Mouse (Mus musculus) forebrain, embryonic 13.5 days (tissue): ENCODE measurements around the gene Tenm4. TPM values are rescaled to one million over a fixed set of nuclear protein-coding genes. Genes with fewer than 3 reads are reported as not detected.
A peak's percentile ranks its signal among the peaks of the same experiment; 100 is the strongest.

Experiments
- ATAC-seq: fragments of 200-750 bp; cut with Nextera tagmentation; 2 replicates; pipeline ENCODE4 v1.8.0; 2017
- H3K27ac ChIP-seq: fragments of 300-500 bp; sonication (generic); 2 replicates; pipeline ENCODE4 v1.5.1; 2015; ENCODE audit warnings: inconsistent platforms, mild to moderate bottlenecking, moderate library complexity
- H3K27me3 ChIP-seq: fragments of 300-500 bp; sonication (generic); 2 replicates; pipeline ENCODE4 v1.6.1; 2015; ENCODE audit warnings: mild to moderate bottlenecking, inconsistent platforms
- H3K36me3 ChIP-seq: fragments of 300-500 bp; sonication (generic); 2 replicates; pipeline ENCODE4 v1.6.1; 2015; ENCODE audit warnings: mild to moderate bottlenecking, inconsistent platforms; ENCODE audit not compliant: poor library complexity, severe bottlenecking
- H3K4me1 ChIP-seq: fragments of 300-500 bp; sonication (generic); 2 replicates; pipeline ENCODE4 v1.6.1; 2015; ENCODE audit warnings: inconsistent platforms
- H3K4me2 ChIP-seq: fragments of 300-500 bp; sonication (generic); 2 replicates; pipeline ENCODE4 v1.6.1; 2015; ENCODE audit warnings: inconsistent platforms, mild to moderate bottlenecking, moderate library complexity
- H3K4me3 ChIP-seq: fragments of 300-500 bp; sonication (generic); 2 replicates; pipeline ENCODE4 v1.5.1; 2015; ENCODE audit warnings: mild to moderate bottlenecking, inconsistent platforms
- H3K9ac ChIP-seq: fragments of 300-500 bp; sonication (generic); 2 replicates; pipeline ENCODE4 v1.6.1; 2015; ENCODE audit warnings: mild to moderate bottlenecking, inconsistent platforms
- H3K9me3 ChIP-seq: fragments of 300-500 bp; sonication (generic); replicated peaks from 2 replicates; pipeline ENCODE4 v1.6.1; 2016; ENCODE audit warnings: inconsistent platforms
- WGBS: fragments of 180-500 bp; shearing (Covaris S2); methylation state at CpG from one replicate; pipeline ENCODE4 v1.1.7; 2015; 5-methylcytosine and 5-hydroxymethylcytosine counted together
- polyA plus RNA-seq: library from polyadenylated mRNA; unstranded; fragments of >200 nt; fragmentation: Nextera tagmentation; extraction: Ambion mirVana; gene quantifications from 2 replicates; pipeline ENCODE4 v1.2.1, GENCODE M21; 2015

The Tenm4 gene
- polyA plus RNA-seq, 1 experiment from 2014 or later, result 73.6 TPM

DNA sequence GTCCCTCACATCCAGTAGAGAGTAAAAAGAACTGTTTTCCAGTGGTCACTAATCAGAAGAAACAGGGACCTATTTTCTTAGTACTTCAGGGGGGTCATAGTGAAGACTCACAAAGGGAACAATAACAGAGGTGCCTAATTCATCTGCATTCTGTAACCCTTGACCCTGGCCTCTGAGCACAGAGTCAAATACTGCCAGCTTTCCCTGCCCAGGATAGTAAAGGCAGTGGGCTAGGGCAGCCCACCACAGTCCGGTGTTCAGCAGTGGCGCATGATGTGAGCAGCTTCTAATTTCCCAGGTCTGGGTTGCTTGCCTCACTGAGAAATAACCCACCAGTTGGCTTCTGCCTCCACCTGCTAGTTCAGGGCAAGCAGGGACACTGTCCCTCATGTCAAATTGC lies 221.6 kb downstream of the Tenm4 start:
- 46% methylated on average over 2 of the region's 2 CpGs for WGBS
- ATAC-seq, result no peak
- no peak overlapping the region for H3K9ac ChIP-seq
- H3K4me2 ChIP-seq, result no peak overlapping the region
- H3K27ac ChIP-seq, result no peak overlapping the region
- no peaks in the 10 kb centered on the region for H3K9me3 ChIP-seq
- peaks cover 34% of the 10 kb centered on the region for H3K4me1 ChIP-seq
- H3K36me3 ChIP-seq, result no peaks in the 10 kb centered on the region
- peaks cover 3% of the 10 kb centered on the region; the same call in 1 of the 2 replicates for H3K27me3 ChIP-seq
- H3K4me3 ChIP-seq, result no peak overlapping the region

DNA sequence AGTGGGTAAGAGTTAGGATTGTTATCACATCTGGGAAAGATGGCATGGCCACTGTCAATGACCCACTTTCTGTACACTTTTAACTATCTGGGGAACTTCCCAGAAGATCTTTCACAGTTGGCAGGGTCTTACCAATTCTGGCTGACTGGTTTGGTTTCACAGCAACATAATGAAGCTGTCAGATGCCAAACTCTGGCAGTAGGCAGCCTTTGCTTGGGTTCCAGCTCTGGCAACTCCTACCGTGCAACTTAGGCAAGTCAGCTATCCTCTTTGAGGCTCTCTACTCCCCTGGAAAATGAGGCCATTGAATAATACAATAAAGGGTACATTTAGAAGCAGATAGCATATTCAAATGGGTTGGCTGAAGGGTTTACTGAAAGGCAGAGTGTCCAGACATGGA lies 226.9 kb downstream of the Tenm4 start:
- WGBS, result 16% methylated on average over 1 of the region's 1 CpGs
- no peaks in the 10 kb centered on the region for H3K9me3 ChIP-seq
- H3K27me3 ChIP-seq, result no peaks in the 10 kb centered on the region
- H3K36me3 ChIP-seq, result no peaks in the 10 kb centered on the region
- no peak overlapping the region for H3K4me3 ChIP-seq
- peak; percentile 52; the same call in 1 of the 2 replicates for ATAC-seq
- no peak overlapping the region for H3K4me2 ChIP-seq
- H3K27ac ChIP-seq, result no peak overlapping the region
- H3K9ac ChIP-seq, result no peak overlapping the region
- H3K4me1 ChIP-seq, result peaks cover 35% of the 10 kb centered on the region

DNA sequence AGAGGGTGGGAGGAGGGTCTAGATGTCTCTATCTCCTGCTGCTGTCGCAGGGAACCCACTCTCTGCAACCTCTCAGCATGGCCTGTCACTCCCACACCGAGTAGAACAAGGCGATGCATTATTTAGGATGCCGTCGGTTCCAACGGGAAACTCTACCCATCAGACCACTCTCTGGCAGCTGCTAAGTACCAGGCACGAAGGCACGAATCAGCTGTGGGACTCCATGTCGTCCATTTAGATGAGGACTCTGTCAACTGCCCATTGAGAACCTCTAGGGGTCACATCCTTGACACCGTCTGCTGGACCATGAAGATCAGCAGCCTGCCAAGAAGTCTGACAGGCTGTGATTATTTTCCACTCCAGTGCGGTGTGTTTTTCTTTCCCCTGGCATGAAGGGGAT lies 229.4 kb downstream of the Tenm4 start:
- no peak overlapping the region for H3K4me2 ChIP-seq
- ATAC-seq, result peak; percentile 61
- H3K9me3 ChIP-seq, result no peaks in the 10 kb centered on the region
- no peaks in the 10 kb centered on the region for H3K27me3 ChIP-seq
- no peak overlapping the region for H3K4me3 ChIP-seq
- peaks cover 37% of the 10 kb centered on the region for H3K4me1 ChIP-seq
- WGBS, result 55% methylated on average over 11 of the region's 11 CpGs
- H3K36me3 ChIP-seq, result no peaks in the 10 kb centered on the region
- peak overlapping the region; percentile 54; the same call in 1 of the 2 replicates for H3K27ac ChIP-seq
- no peak overlapping the region for H3K9ac ChIP-seq

DNA sequence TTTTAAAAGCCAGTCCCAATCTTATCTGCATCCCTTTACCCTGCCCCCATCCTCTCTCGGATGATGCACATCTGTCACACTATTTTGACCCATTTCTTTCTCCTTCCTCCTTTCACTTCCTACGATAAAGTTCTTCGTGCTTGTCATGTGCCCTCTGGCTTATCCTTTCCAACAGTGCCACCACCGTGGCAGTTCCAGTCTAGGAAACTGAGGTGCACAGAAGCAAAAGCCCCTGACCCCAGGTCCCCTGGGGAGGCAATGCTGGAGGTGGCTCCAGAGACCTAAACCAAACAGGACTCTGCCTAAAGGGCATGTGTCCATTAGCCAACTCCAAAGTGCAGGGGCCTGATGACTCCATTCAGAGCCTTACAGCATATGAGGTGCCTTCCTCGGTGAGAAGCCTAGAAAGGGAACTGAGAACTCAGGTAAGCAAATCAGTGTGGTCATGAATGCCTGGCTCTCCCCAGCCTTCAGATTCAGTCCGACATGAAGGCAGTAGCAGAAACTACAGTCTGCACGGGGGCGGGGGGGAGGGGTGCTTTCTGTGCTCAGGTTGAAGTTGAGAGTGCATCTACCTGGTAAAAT lies 235.7 kb downstream of the Tenm4 start:
- 70% methylated on average over 8 of the region's 8 CpGs for WGBS
- H3K4me1 ChIP-seq, result peaks cover 29% of the 10 kb centered on the region

DNA sequence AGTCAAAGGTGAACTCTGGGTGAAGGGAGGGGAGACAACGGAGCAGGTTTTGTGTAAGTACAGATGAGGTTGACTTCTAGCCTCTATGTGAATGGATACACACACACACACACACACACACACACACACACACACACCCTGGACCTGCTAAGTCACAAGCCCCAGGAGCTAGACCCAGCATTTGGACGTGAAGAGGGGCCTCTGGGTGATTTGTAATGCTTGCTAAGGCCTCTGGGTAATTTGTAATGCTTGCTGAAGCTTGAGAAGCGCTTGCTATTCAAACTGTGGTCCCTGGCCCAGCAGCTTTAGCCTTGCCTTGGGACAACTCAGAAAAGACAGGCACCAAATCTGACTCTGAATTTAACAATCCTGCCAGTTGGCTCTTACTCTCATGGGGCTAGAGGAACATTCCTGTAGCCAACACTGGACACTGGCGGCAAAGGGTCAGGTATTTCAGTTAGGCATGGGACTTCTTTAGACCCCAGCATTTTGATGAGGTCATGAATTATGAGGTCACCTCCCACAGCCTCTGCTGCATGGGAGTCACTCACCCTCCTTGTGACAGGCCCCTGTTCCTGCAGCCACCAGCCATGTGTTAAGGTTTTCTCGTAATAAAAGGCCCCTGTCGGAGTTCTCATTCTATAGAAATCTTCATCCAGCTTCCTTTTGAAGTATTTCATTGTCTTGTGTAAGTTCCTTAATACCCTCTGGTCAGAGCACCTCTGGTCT lies 237.3 kb downstream of the Tenm4 start:
- no peak; the same call in 1 of the 2 replicates for ATAC-seq
- H3K9ac ChIP-seq, result no peak overlapping the region
- peaks cover 33% of the 10 kb centered on the region for H3K4me1 ChIP-seq
- no peaks in the 10 kb centered on the region for H3K9me3 ChIP-seq
- H3K27ac ChIP-seq, result no peak overlapping the region
- no peak overlapping the region for H3K4me2 ChIP-seq
- WGBS, result 50% methylated on average over 6 of the region's 6 CpGs
- H3K27me3 ChIP-seq, result no peaks in the 10 kb centered on the region
- no peak overlapping the region for H3K4me3 ChIP-seq
- H3K36me3 ChIP-seq, result no peaks in the 10 kb centered on the region

More for the DNA sequence above, 235.7 kb downstream of the Tenm4 start:
- Histone ChIP-seq H3K9me3 (no peaks in the 10 kb centered on the region), H3K4me3 (no peak overlapping the region), H3K9ac (no peak overlapping the region), H3K27ac (no peak overlapping the region), H3K36me3 (no peaks in the 10 kb centered on the region), H3K4me2 (no peak overlapping the region), H3K27me3 (no peaks in the 10 kb centered on the region)
- ATAC-seq, result no peak

DNA sequence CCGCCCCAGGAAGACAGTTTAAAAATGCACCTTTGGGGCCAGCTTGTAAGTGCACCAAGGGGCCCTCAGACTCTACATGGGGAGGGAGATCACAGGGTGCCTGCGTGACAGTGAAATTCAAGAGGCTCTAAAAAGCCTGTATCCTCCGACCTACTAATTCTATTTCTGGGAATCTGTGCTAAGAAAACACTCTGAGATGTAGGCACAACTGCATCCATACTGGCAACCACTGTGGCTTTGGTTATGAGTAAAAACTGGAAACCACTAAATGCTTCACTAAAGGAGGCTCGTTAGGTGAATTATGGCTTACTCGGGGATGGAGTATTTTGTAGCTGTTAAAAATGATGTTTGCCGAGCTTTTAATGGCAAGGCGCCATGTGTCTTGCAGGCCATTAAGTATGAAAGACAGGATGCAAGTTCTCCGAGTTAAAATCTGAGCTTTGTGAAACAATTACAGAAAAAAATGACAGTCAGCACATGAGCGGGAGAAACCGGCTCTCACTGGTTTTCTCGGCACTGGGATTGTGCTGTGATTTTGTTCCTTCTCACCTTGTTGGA lies 238.4 kb downstream of the Tenm4 start:
- 65% methylated on average over 11 of the region's 11 CpGs for WGBS
- no peak for ATAC-seq
- Histone ChIP-seq H3K36me3 (no peaks in the 10 kb centered on the region), H3K4me3 (no peak overlapping the region), H3K27me3 (no peaks in the 10 kb centered on the region), H3K4me2 (no peak overlapping the region), H3K9me3 (no peaks in the 10 kb centered on the region), H3K9ac (no peak overlapping the region), H3K4me1 (peaks cover 44% of the 10 kb centered on the region), H3K27ac (no peak overlapping the region)

DNA sequence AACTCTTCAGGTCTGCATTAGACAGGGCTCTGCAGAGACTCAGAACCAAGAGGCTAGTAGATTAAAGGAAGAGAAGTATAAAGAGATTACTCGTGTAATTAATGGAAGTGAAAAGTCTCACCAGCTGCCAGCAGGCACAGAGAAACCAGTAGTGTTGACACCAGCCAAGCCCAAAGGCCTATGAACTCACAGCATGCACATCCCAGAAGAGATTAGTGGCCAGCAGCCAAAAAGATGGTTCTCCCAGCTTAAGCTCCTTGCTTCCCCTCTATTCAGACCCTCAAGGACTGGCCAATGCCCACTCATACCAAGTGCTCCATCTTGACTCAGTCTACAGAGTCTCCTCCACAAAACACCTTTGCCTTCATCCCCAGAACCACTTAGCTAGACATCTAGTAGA lies 242.8 kb downstream of the Tenm4 start:
- peaks cover 42% of the 10 kb centered on the region for H3K4me1 ChIP-seq
- H3K9me3 ChIP-seq, result no peaks in the 10 kb centered on the region
- H3K4me3 ChIP-seq, result no peak overlapping the region
- no peaks in the 10 kb centered on the region for H3K27me3 ChIP-seq
- H3K4me2 ChIP-seq, result no peak overlapping the region
- H3K9ac ChIP-seq, result no peak overlapping the region
- WGBS, result 33% methylated on average over 1 of the region's 1 CpGs
- H3K36me3 ChIP-seq, result no peaks in the 10 kb centered on the region
- H3K27ac ChIP-seq, result peak overlapping the region; percentile 21
- ATAC-seq, result no peak

DNA sequence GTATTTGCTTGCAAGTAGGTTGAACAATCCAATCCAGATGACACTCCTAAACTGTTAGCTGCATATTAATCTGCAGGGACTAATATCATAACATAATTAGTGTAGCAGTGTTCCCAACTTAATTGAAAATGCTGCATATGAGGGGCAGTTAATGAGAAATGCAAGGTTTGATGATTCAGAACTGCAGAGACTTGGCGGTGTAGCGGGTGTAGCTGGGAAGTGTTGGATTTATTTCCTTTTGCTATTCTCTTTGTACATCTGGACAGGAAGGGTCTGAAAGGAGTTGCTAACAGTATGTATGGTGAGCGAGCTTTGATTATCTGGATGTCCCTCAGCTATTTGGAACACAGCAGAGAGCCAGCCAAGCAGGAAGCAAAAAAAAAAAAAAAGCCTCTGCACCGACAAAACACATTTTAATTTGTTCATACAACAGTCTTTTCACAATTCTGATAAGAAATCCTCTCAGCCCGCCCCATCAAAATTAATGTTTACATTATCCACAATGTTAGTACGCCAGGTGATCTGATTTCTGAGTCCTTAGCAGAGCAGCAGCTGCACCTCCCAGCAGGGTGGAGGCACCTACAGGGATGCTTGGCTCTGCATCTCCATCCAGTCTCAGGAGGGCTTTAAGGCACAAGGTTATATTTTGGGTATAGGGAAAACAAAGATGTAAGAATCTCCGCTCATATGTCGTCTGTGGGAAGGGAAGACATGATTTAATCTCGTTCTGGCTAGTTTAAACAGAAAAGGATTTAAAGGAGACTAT lies 243.4 kb downstream of the Tenm4 start:
- no peak for ATAC-seq
- WGBS, result 63% methylated on average over 9 of the region's 9 CpGs
- no peaks in the 10 kb centered on the region for H3K9me3 ChIP-seq
- no peak overlapping the region for H3K4me3 ChIP-seq
- no peaks in the 10 kb centered on the region for H3K27me3 ChIP-seq
- no peak overlapping the region for H3K9ac ChIP-seq
- H3K4me2 ChIP-seq, result no peak overlapping the region
- peak overlapping the region; percentile 51 for H3K27ac ChIP-seq
- peaks cover 35% of the 10 kb centered on the region for H3K4me1 ChIP-seq
- H3K36me3 ChIP-seq, result no peaks in the 10 kb centered on the region

DNA sequence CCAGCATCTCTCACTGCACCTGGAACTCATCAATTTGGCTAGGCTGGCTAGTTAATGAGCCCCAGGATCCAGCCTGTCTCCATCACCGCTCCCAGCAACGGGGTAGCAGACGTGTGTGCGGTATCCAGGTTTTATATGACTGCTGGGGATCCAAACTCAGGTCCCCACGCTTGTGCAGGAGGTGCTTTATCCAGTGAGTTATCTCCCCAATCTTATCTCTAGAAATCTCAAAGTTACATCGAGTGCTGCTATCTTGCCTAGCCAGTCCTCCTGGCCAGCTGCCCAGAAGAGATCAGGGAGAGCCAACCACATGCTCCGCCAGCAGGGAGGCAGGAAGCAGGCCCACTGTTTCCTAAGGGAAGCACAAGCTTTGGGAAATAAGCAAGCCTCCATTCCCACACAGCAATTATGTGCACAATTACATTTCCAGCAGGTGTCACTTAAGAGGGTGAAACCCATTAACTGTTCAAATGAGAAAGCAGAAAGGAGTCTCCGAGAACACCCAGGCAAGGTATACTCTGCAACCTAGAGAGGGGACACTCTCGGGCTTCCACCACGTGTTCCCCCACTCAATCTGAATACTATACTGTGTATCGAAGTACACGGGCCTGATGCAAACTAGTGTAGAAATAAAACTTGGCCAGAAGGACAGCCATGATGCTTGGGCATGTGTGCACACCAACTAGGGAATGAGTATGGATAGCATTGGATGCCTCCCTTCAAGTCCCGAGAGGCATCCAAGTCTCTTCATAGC lies 246.4 kb downstream of the Tenm4 start:
- Histone ChIP-seq H3K27me3 (no peaks in the 10 kb centered on the region), H3K4me1 (peaks cover 49% of the 10 kb centered on the region), H3K4me2 (no peak overlapping the region), H3K36me3 (no peaks in the 10 kb centered on the region), H3K9me3 (no peaks in the 10 kb centered on the region), H3K4me3 (no peak overlapping the region), H3K9ac (no peak overlapping the region), H3K27ac (peak overlapping the region; percentile 45)
- ATAC-seq, result peak; percentile 67
- 74% methylated on average over 13 of the region's 13 CpGs for WGBS

DNA sequence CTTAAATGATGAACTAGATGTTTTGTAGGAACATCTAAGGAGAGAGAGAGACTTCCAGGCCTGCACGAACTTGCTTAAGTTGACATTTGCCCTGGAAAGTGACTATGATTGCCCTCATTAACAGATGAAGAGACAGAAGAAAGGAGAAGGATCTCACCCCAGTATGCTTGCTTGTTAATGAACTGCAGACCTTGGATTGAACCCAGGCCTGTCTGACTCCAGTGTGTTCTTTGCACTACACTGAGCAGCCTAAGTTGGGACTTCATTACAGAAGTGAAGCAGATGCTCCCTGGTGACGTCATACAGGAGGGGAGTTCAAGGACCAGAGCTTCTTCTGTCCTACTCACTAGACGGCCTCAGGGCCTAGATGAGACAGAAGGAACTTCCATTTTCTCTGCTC lies 247.1 kb downstream of the Tenm4 start:
- Histone ChIP-seq H3K27ac (peak overlapping the region; percentile 45; the same call in 1 of the 2 replicates), H3K27me3 (no peaks in the 10 kb centered on the region), H3K4me3 (no peak overlapping the region), H3K4me2 (no peak overlapping the region), H3K4me1 (peaks cover 49% of the 10 kb centered on the region), H3K9ac (no peak overlapping the region), H3K36me3 (no peaks in the 10 kb centered on the region), H3K9me3 (no peaks in the 10 kb centered on the region)
- ATAC-seq, result no peak
- WGBS, result 74% methylated on average over 3 of the region's 3 CpGs

DNA sequence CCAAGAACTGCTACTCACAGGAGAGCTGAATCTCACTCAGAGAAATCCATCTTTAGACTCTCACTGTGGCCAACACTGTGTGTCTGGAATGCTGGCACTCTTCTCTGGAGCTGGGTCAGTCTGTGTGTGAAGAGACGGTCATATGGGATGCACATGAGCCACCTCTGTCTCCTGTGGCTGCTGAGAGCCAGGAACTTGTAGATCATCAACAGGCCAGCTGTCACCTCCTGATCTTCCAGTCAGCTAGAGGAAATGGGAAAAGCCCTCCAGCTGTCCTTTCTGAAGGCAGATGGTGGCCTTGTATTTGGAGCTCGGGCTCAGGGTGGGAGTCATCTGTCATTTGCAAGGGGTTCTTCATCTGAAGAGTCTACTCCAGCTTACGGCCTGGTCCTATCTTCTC lies 249.0 kb downstream of the Tenm4 start:
- 84% methylated on average over 3 of the region's 3 CpGs for WGBS
- no peaks in the 10 kb centered on the region for H3K9me3 ChIP-seq
- no peak overlapping the region for H3K27ac ChIP-seq
- H3K4me1 ChIP-seq, result peaks cover 32% of the 10 kb centered on the region
- H3K4me3 ChIP-seq, result no peak overlapping the region
- no peak overlapping the region for H3K4me2 ChIP-seq
- H3K9ac ChIP-seq, result no peak overlapping the region
- no peak for ATAC-seq
- no peaks in the 10 kb centered on the region for H3K27me3 ChIP-seq
- H3K36me3 ChIP-seq, result no peaks in the 10 kb centered on the region
